Mouse (Mus musculus) bone marrow, adult 2 months (tissue): ENCODE measurements around the gene Gpr27.

Experiments
- CTCF ChIP-seq: fragments of 200-500 bp; IDR thresholded peaks from 2 replicates; pipeline ENCODE4 v1.5.1; 2011; ENCODE audit warnings: low read length, control low read depth; ENCODE audit not compliant: control insufficient read depth, insufficient read depth
- POLR2A ChIP-seq: fragments of 200-500 bp; IDR thresholded peaks from 2 replicates; pipeline ENCODE4 v1.6.1; 2011; ENCODE audit warnings: low read depth, mild to moderate bottlenecking, control low read depth, low read length, borderline replicate concordance; ENCODE audit not compliant: control insufficient read depth

GRCm38 (mm10) chr6:99684899-99685298, 7.6 kb upstream of the Gpr27 start:
- TF ChIP-seq POLR2A = no peak
- peak; percentile 65 for TF ChIP-seq CTCF
